Mouse (Mus musculus): ENCODE results near the gene BC029722.

Gene BC029722

GRCm38 (mm10) chr2:155818596-155819391 lies 432 bp downstream of the BC029722 start:
- DNase-seq = peak; percentile 94

DNA sequence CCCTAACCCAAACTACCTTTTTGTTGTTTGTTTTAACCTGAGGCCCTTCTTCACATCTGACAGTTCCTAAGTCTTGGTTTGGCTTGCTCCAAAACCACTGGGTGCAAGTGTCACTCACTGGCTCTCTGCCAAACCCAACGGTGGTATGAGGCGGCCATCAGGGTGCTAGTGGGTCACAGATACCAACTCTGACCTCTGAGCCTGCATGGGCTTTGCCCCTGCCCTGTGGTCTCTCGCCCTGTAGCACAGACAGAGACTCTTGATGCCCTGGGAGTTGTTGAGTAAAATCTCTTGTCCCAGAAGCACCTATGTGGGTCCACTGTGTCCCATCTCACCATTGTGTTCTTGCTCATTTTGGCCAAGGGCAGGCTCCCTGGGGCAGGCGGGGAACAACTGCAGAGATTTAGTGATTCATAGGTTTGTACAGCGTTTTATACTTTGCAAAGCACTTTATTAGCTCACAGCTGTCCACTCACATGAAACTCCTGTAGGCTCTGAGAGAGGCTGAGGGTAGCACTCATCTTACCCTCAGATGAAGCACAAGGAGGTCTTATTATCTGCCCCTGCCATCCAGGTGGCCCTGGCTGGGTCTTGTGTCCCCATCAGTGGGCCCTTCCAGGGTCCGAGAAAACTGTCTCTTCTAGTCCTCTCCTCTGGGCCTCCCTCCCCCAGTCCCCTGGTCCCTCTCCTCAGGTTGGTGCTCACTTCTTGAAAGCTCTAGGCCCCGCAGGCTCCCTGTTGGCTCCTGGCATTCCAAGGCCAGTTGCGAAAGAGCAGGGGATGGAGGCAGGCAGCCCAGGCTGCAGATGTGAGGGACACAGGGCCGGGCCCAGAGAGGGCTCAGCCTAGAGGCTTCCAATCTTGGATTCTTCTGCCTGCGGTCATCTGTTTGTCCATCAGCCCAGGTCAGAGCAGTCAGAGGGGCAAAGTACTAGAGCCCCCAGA lies 1.7 kb downstream of the BC029722 start:
- no peak for DNase-seq

- DNase-seq = no peak
These were observed 3.0 kb downstream of the BC029722 start for GRCm38 (mm10) chr2:155816179-155816578.

DNA sequence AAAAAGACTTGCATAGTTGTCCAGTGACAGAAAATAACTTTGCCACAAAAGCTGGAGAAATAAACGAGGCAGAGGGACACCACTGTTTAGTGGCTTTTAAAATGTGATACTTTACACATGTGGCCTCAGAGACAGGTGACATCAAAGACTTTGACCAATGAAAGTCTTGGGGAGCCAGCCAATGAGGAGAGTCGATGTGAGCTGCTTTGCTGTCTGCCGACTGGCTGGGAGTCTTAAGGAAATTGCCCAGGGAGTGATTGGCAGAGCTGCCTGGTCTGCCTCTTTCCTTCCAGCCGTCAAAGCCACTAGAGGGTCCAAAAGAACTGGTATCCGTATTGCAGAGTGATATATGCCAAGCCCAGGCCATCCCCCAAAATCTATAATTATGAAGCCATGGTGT lies 4.4 kb downstream of the BC029722 start:
- DNase-seq = no peak

- no peak for DNase-seq
These were observed 6.6 kb downstream of the BC029722 start for GRCm38 (mm10) chr2:155812637-155813036.

DNA sequence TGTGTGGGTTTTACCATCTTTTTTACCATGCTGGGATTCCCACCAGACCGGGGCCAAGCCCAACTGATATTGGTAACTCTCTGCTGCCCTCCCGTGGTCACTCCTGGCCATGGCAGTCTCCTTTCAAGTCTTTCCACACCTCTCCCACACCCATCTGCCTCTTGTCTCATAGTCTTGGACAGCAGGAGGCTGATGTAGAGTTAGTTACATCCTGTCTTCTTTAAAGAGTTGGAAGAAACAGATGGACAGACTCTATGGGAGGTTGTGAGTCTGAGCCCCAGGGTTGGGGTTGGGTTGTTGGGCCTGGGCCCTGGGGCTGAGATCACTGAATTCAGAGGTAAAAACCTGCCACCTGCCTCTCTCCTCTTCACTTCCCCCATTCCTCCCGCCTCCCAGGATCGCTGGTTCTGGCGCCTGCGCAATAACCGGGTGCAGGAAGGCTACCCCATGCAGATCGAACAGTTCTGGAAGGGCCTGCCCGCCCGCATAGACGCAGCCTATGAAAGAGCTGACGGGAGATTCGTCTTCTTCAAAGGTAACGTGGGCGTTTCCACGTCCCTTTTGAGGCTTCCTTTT lies 7.3 kb downstream of the BC029722 start:
- peak; percentile 81 for DNase-seq

DNA sequence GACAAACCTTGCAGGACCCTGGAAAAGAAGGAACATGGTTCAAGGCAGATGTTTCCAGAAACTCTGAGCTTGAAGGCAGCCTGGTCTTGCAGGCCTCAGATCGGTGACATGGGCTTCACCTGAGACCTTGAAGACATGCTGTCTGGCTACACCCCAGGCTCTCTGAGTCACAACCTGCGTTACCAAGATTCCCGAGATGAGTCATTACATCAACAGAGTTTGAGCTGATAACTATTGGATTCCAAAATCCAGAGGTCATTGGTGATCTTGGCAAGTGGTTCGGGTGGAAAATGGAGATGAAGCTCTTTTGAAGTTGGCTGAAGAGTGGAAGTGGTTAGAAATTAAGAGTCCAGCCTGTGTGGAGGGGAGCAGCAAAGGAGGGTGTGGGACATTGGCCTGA lies 9.6 kb downstream of the BC029722 start:
- no peak for DNase-seq

DNA sequence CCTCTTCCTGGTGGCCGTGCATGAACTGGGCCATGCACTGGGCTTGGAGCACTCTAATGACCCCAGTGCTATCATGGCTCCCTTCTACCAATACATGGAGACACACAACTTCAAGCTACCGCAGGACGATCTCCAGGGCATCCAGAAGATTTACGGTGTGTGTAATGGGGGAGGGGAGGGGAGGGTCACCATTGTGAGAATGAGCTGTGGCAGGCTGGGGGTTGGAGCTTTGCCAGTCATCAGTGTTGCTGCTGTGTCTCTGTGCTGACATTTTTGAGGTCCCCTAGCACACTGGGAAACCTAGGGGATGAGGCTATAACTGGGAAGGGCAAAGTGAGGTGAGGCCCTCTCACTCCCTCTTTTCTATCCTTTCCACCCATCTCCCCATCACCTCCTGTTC lies 11.8 kb downstream of the BC029722 start:
- no peak for DNase-seq

GRCm38 (mm10) chr2:155806548-155806947 lies 12.7 kb downstream of the BC029722 start:
- DNase-seq = no peak

GRCm38 (mm10) chr2:155805925-155806255 lies 13.3 kb downstream of the BC029722 start:
- DNase-seq = no peak

- DNase-seq = no peak
These were observed 13.8 kb downstream of the BC029722 start for GRCm38 (mm10) chr2:155805231-155805924.

GRCm38 (mm10) chr2:155804053-155804452 lies 15.2 kb downstream of the BC029722 start:
- no peak for DNase-seq

DNA sequence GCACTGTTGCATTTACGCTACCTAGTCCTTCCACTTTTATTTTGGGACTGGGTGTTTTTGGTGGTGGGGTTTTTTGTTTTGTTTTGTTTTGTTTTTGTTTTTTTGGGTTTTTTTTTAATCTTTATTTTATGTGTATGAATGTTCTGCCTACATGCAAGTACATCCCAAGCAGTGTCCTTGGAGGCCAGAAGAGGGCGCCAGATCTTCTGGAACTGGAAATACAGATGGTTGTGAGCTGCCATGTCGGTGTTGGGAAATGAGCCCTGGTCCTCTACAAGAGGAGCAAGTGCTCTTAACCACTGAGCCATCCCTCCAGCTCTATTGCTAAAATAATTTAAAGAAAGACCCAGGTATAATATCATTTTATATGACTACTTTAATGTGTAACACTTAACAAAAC lies 16.5 kb downstream of the BC029722 start:
- no peak for DNase-seq

DNA sequence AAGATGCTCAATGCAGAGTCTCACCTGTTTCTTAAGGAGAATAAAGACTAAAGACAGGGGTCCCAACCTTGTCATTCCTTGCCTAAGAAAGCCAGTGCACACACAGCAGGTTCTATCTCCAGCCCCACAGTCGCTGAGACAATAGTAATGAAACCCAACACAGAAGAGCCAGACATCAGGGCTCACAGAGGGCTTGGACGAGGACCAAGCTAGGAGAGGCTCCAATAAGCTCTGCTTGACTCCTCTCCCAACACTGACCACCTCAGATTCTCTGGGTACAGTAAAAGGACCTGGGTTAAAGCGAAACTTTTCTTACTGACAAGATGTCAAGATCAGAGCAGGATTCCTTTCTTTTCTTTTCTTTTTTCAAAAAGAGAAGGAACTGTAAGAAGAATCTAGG lies 20.6 kb downstream of the BC029722 start:
- DNase-seq = no peak

DNA sequence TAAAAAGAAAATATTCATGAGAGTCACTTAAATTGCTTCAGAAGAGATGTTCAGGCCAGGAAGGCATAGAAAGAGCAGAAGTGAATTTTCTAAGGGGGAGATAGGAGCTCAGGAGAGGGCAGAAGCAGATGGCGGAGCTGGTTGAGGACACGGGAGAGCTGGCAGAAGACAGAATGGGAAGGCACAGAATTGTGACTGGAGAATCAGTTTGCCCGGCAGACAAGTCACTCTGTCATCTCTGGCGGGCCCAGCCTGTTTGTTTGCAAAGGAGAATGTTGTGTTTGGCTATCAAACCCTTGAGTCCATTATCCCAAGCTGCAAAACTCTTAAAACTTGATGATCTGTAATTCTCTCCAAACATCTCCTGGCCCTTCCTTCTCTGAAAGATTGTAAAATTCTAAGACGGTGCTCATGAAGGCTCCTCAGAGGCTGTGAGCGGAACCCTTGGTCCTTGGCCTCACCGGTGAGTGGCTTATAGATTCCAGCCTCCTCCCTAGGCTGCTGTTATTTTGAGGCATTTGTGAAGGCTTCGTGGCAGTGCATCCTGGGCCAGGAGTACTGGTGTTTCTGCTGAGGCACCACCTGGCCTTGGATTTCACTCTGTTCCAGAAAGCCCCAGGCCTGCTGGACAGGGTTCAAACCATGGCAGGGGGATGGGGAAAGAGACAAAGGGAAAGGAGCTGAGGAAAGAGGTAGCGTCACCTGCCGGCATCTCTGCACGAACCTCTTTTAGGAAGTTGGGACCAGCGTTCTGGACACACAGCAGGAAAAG lies 24.4 kb downstream of the BC029722 start:
- no peak for DNase-seq

GRCm38 (mm10) chr2:155792899-155793298 lies 26.3 kb downstream of the BC029722 start:
- DNase-seq = no peak

- no peak for DNase-seq
These were observed 31.0 kb downstream of the BC029722 start for GRCm38 (mm10) chr2:155787949-155788931.

DNA sequence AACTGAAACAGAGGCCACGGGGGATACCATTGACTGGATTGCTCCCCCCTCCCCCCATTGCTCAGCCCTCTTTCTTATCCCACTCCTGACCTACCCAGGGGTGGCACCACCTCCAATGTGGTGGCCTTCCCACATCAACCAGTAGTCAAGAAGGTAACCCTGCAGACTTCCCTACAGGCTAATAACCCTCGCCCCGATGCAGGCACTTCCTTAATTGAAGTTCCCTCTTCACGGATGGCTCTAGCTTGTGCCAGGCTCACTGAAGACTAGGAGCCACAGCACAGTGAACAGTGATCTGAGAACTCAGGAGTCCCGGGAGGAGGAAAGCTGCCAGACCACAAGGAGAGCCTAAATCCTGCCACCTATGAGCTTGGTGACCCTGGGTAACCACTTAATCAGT lies 32.3 kb downstream of the BC029722 start:
- DNase-seq = no peak

DNA sequence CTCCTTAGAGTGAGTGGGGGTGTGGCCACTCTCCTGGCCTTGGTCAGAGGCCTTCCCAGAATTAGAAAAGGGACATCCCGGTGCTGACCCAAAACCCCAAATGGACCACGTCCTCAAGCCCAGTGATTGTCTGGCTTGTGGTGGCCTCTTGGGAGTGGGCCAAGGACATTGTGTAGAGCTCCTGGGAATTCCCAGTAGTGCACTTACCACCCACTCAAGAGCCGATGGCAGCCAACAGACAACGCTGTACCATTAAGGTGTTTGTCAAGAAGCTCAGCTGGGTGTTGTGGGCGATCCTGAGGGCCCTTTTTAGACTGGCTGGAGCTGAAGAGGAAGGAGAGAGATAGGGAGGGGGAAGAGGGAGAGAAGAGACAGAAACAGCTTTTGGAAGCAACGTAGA lies 34.7 kb downstream of the BC029722 start:
- DNase-seq = no peak

DNA sequence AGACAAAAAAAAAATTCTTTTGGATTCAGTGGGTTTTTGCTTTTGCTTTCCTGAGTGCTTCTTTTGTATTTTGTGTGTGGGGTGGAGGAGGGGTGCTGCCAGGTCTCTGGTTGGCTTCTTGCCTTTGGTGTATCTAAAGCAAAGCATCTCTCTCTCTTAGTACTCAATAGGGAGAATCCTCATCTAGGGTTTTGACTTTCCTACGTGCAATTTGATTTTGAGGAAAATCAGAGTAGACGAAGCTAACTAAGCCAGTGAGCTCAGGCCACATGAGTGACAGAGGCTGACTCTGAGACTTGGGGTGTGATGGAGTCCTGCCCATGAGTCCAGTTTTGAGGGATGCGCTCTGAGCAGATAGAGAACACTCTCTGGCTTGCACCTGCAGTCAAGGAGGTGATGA lies 39.7 kb downstream of the BC029722 start:
- no peak for DNase-seq

DNA sequence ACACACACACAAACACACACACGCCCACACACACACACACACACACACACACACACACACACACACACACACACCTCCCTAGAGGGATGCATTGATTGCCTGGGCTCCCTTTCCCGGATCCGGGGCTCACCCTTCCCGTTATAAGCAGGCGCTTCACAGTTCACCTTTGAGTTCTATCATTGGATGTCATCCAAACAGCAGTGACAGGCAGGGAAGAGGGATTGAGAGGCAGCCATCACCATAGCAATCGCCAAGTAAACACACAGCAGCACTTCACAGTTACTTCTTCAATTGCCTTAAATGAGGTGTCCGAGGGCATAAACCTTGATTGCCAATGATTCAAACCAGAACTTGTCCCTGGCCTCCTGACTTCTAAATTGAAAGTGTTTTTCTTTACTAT lies 40.2 kb downstream of the BC029722 start:
- no peak for DNase-seq

Measured in right cerebral cortex, postnatal 25 days (tissue).